Mouse (Mus musculus) kidney, adult 2 months (tissue): ENCODE measurements at regions not wholly inside any gene's neighbourhood (a gene's known extent, or its start where the extent isn't known, plus 50 kb on each side); places are given as distances from the start of the nearest gene placed in this dataset.

Source experiments
- CTCF ChIP-seq: fragments of 200-500 bp; conservative IDR thresholded peaks from 2 replicates; pipeline ENCODE4 v1.5.1; 2011; ENCODE audit warnings: low read depth, mild to moderate bottlenecking, control low read depth, low read length, moderate library complexity, mixed read lengths; ENCODE audit not compliant: insufficient read depth, insufficient read length
- POLR2A ChIP-seq: fragments of 200-500 bp; IDR thresholded peaks from one replicate; pipeline ENCODE4 v1.6.1; 2011; ENCODE audit warnings: low read depth, low read length, control low read depth

DNA sequence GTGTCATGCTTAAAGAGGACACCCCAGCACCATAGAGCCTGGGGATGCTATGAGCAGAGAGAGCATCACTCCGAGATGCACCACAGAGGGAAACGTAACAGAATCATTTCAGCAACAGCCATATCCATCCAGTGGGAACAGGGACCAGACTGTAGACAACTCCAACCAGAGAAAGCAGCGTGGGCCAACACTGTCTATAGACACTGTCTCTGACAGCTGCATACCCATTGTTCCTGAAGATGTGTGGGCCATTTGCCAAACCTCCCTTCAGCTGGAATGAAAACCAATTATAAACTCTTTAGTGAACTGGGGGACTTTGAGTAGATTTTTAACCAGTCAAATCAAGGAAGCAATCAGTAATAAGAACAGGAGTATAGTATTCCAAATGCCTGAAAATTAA is 630.8 kb upstream of the Fam19a5 start:
- TF ChIP-seq CTCF (no peak), POLR2A (no peak)
